Mouse (Mus musculus) intestine, embryonic 16.5 days (tissue): ENCODE measurements around the gene 1700019N19Rik. TPM values are rescaled to one million over a fixed set of nuclear protein-coding genes. Genes with fewer than 3 reads are reported as not detected.

ENCODE experiments used
- ATAC-seq: fragments of 200-750 bp; cut with Nextera tagmentation; 2 replicates; pipeline ENCODE4 v1.8.0; 2017; ENCODE audit warnings: moderate TSS enrichment, moderate library complexity
- H3K27ac ChIP-seq: fragments of 300-500 bp; sonication (generic); 2 replicates; pipeline ENCODE4 v1.5.1; 2014; ENCODE audit warnings: mild to moderate bottlenecking, low read length
- H3K27me3 ChIP-seq: fragments of 300-500 bp; sonication (generic); replicated peaks from 2 replicates; pipeline ENCODE4 v1.6.1; 2014; ENCODE audit warnings: low read length, control low read depth, mixed read lengths; ENCODE audit not compliant: control insufficient read depth, insufficient read depth
- H3K36me3 ChIP-seq: fragments of 300-500 bp; sonication (generic); 2 replicates; pipeline ENCODE4 v1.6.1; 2014; ENCODE audit warnings: low read length, control low read depth; ENCODE audit not compliant: control insufficient read depth, insufficient read depth
- H3K4me1 ChIP-seq: fragments of 300-500 bp; sonication (generic); 2 replicates; pipeline ENCODE4 v1.6.1; 2014; ENCODE audit warnings: low read length, control low read depth, mixed read lengths; ENCODE audit not compliant: control insufficient read depth, insufficient read depth
- H3K4me2 ChIP-seq: fragments of 300-500 bp; sonication (generic); 2 replicates; pipeline ENCODE4 v1.6.1; 2014; ENCODE audit warnings: low read depth, low read length, control low read depth
- H3K4me3 ChIP-seq: fragments of 300-500 bp; sonication (generic); 2 replicates; pipeline ENCODE4 v1.5.1; 2014; ENCODE audit warnings: mild to moderate bottlenecking, low read length
- H3K9ac ChIP-seq: fragments of 300-500 bp; sonication (generic); 2 replicates; pipeline ENCODE4 v1.6.1; 2014; ENCODE audit warnings: low read depth, low read length
- H3K9me3 ChIP-seq: fragments of 300-500 bp; sonication (generic); 2 replicates; pipeline ENCODE4 v1.6.1; 2016; ENCODE audit warnings: low read length, control low read depth; ENCODE audit not compliant: control insufficient read depth
- WGBS: fragments of 180-500 bp; shearing (Covaris S2); extraction: QIAGEN DNeasy Blood & Tissue Kit; methylation state at CpG from one replicate; pipeline ENCODE4 v1.1.7; 2014; 5-methylcytosine and 5-hydroxymethylcytosine counted together
- polyA plus RNA-seq: library from polyadenylated mRNA; unstranded; fragments of >200 nt; fragmentation: Nextera tagmentation; extraction: Ambion mirVana; gene quantifications from 2 replicates; pipeline ENCODE4 v1.2.1, GENCODE M21; 2015

The 1700019N19Rik gene
- polyA plus RNA-seq, 1 experiment from 2014 or later: not detected

GRCm38 (mm10) chr19:58815179-58815922 lies 21.1 kb upstream of the 1700019N19Rik start:
- WGBS: 82% methylated on average over 13 of the region's 13 CpGs
- no peaks in the 10 kb centered on the region for H3K9me3 ChIP-seq

GRCm38 (mm10) chr19:58810536-58810935 lies 16.3 kb upstream of the 1700019N19Rik start:
- Histone ChIP-seq H3K4me1 (no peaks in the 10 kb centered on the region), H3K4me2 (no peak overlapping the region), H3K4me3 (no peak overlapping the region), H3K27ac (no peak overlapping the region), H3K27me3 (no peaks in the 10 kb centered on the region), H3K36me3 (no peaks in the 10 kb centered on the region), H3K9me3 (no peaks in the 10 kb centered on the region), H3K9ac (no peak overlapping the region)
- 73% methylated on average over 5 of the region's 5 CpGs for WGBS
- no peak for ATAC-seq

More at GRCm38 (mm10) chr19:58815179-58815922, 21.1 kb upstream of the 1700019N19Rik start:
- H3K9ac ChIP-seq: no peak overlapping the region
- ATAC-seq: no peak
- H3K4me2 ChIP-seq: no peak overlapping the region
- H3K27ac ChIP-seq: no peak overlapping the region
- 0 out of 2 replicates have a peak, but pooled peaks cover 4% of the 10 kb centered on the region for H3K4me1 ChIP-seq
- no peak overlapping the region for H3K4me3 ChIP-seq
- H3K27me3 ChIP-seq: no peaks in the 10 kb centered on the region
- no peaks in the 10 kb centered on the region for H3K36me3 ChIP-seq

GRCm38 (mm10) chr19:58808864-58809263 lies 14.6 kb upstream of the 1700019N19Rik start:
- 78% methylated on average over 6 of the region's 6 CpGs for WGBS

GRCm38 (mm10) chr19:58806364-58806763 lies 12.1 kb upstream of the 1700019N19Rik start:
- ATAC-seq: no peak
- Histone ChIP-seq H3K4me3 (no peak overlapping the region), H3K27me3 (no peaks in the 10 kb centered on the region), H3K4me1 (no peaks in the 10 kb centered on the region), H3K36me3 (no peaks in the 10 kb centered on the region), H3K27ac (no peak overlapping the region), H3K4me2 (no peak overlapping the region), H3K9ac (no peak overlapping the region), H3K9me3 (no peaks in the 10 kb centered on the region)
- WGBS: 4% methylated on average over 3 of the region's 3 CpGs

More at GRCm38 (mm10) chr19:58808864-58809263, 14.6 kb upstream of the 1700019N19Rik start:
- H3K27ac ChIP-seq: no peak overlapping the region
- H3K36me3 ChIP-seq: no peaks in the 10 kb centered on the region
- no peaks in the 10 kb centered on the region for H3K9me3 ChIP-seq
- no peaks in the 10 kb centered on the region for H3K27me3 ChIP-seq
- H3K4me3 ChIP-seq: no peak overlapping the region
- H3K4me2 ChIP-seq: no peak overlapping the region
- no peaks in the 10 kb centered on the region for H3K4me1 ChIP-seq
- no peak for ATAC-seq
- H3K9ac ChIP-seq: no peak overlapping the region

GRCm38 (mm10) chr19:58805191-58805779 lies 11.0 kb upstream of the 1700019N19Rik start:
- Histone ChIP-seq H3K4me2 (no peak overlapping the region), H3K4me1 (no peaks in the 10 kb centered on the region), H3K9ac (no peak overlapping the region), H3K4me3 (no peak overlapping the region), H3K36me3 (no peaks in the 10 kb centered on the region), H3K27me3 (no peaks in the 10 kb centered on the region), H3K9me3 (no peaks in the 10 kb centered on the region), H3K27ac (no peak overlapping the region)
- WGBS: 85% methylated on average over 9 of the region's 9 CpGs
- ATAC-seq: no peak

- Histone ChIP-seq H3K9me3 (no peaks in the 10 kb centered on the region), H3K4me3 (no peak overlapping the region), H3K4me2 (no peak overlapping the region), H3K36me3 (0 out of 2 replicates have a peak, but pooled peaks cover 2% of the 10 kb centered on the region), H3K27me3 (no peaks in the 10 kb centered on the region), H3K9ac (no peak overlapping the region), H3K4me1 (no peaks in the 10 kb centered on the region), H3K27ac (no peak overlapping the region)
- WGBS: 74% methylated on average over 12 of the region's 12 CpGs
- ATAC-seq: peak; percentile 23; the same call in 1 of the 2 replicates
Observed at GRCm38 (mm10) chr19:58795114-58795669, 931 bp upstream of the 1700019N19Rik start.

GRCm38 (mm10) chr19:58789194-58789593 lies 5.1 kb downstream of the 1700019N19Rik start:
- H3K27me3 ChIP-seq: no peaks in the 10 kb centered on the region
- no peak overlapping the region for H3K4me3 ChIP-seq
- no peaks in the 10 kb centered on the region for H3K9me3 ChIP-seq
- H3K4me1 ChIP-seq: no peaks in the 10 kb centered on the region
- 71% methylated on average over 11 of the region's 11 CpGs for WGBS
- H3K4me2 ChIP-seq: no peak overlapping the region
- H3K9ac ChIP-seq: no peak overlapping the region
- no peak overlapping the region for H3K27ac ChIP-seq
- no peak for ATAC-seq
- no peaks in the 10 kb centered on the region for H3K36me3 ChIP-seq

- Histone ChIP-seq H3K36me3 (no peaks in the 10 kb centered on the region), H3K9ac (no peak overlapping the region), H3K4me2 (no peak overlapping the region), H3K27ac (no peak overlapping the region), H3K4me1 (no peaks in the 10 kb centered on the region), H3K27me3 (no peaks in the 10 kb centered on the region), H3K9me3 (no peaks in the 10 kb centered on the region), H3K4me3 (no peak overlapping the region)
- 49% methylated on average over 7 of the region's 7 CpGs for whole genome bisulfite sequencing
- no peak for ATAC-seq
Observed at GRCm38 (mm10) chr19:58783938-58784337, 10.3 kb downstream of the 1700019N19Rik start.

GRCm38 (mm10) chr19:58781566-58781965 lies 12.7 kb downstream of the 1700019N19Rik start:
- ATAC-seq: no peak
- Histone ChIP-seq H3K27ac (no peak overlapping the region), H3K4me1 (no peaks in the 10 kb centered on the region), H3K4me3 (no peak overlapping the region), H3K36me3 (no peaks in the 10 kb centered on the region), H3K9me3 (no peaks in the 10 kb centered on the region), H3K9ac (no peak overlapping the region), H3K27me3 (no peaks in the 10 kb centered on the region), H3K4me2 (no peak overlapping the region)
- WGBS: 63% methylated on average over 4 of the region's 4 CpGs
